Mouse (Mus musculus): ENCODE results near the gene Ak6.

GRCm38 (mm10) chr13:100603738-100604095, 47.1 kb upstream of the Ak6 start:
- TF ChIP-seq CTCF (IDR thresholded peaks at IDR 0.05; ENCODE audit: low read depth, low read length) = no peak
- TF ChIP-seq EP300 (IDR thresholded peaks at IDR 0.05; ENCODE audit: insufficient read depth, low read depth, low read length) = no peak
